Mouse (Mus musculus) layer of hippocampus, adult 11-12 months (tissue): ENCODE results near the gene Phc2.

Experiments used
- DNase-seq: peaks from one replicate; pipeline ENCODE4 v3.0.0; 2022; ENCODE audit warnings: low spot score

Gene Phc2

GRCm38 (mm10) chr4:128743031-128743626 lies 88.6 kb downstream of the Phc2 start:
- no peak for DNase-seq

GRCm38 (mm10) chr4:128745160-128745559 lies 90.7 kb downstream of the Phc2 start:
- no peak for DNase-seq

- DNase-seq, result no peak
These were observed 93.2 kb downstream of the Phc2 start for GRCm38 (mm10) chr4:128747614-128748270.

- no peak for DNase-seq
These were observed 93.8 kb downstream of the Phc2 start for GRCm38 (mm10) chr4:128748309-128748708.

GRCm38 (mm10) chr4:128751006-128751405 lies 96.5 kb downstream of the Phc2 start:
- no peak for DNase-seq

- no peak for DNase-seq
These were observed 97.7 kb downstream of the Phc2 start for GRCm38 (mm10) chr4:128752031-128752757.

GRCm38 (mm10) chr4:128753571-128753970 lies 99.1 kb downstream of the Phc2 start:
- DNase-seq, result no peak

GRCm38 (mm10) chr4:128755064-128755463 lies 100.6 kb downstream of the Phc2 start, which contains the start of gene A3galt2:
Gene A3galt2, plus strand, starts transcription at chr4:128755364.
- DNase-seq, result no peak

- no peak for DNase-seq
These were observed 101.4 kb downstream of the Phc2 start for GRCm38 (mm10) chr4:128755900-128756299.

- DNase-seq, result no peak
These were observed 104.7 kb downstream of the Phc2 start for GRCm38 (mm10) chr4:128759214-128759613.

GRCm38 (mm10) chr4:128760029-128760428 lies 105.5 kb downstream of the Phc2 start:
- no peak for DNase-seq

GRCm38 (mm10) chr4:128766929-128767328 lies 112.4 kb downstream of the Phc2 start:
- DNase-seq, result no peak

- no peak for DNase-seq
These were observed 113.6 kb downstream of the Phc2 start for GRCm38 (mm10) chr4:128768120-128768519.

GRCm38 (mm10) chr4:128769569-128770355 lies 115.3 kb downstream of the Phc2 start:
- DNase-seq, result no peak

GRCm38 (mm10) chr4:128770698-128771097 lies 116.2 kb downstream of the Phc2 start:
- DNase-seq, result no peak

- no peak for DNase-seq
These were observed 119.3 kb downstream of the Phc2 start for GRCm38 (mm10) chr4:128773820-128774219.

- peak; percentile 65 for DNase-seq
These were observed 120.0 kb downstream of the Phc2 start for GRCm38 (mm10) chr4:128774467-128774866.

- DNase-seq, result peak; percentile 73
These were observed 122.2 kb downstream of the Phc2 start for GRCm38 (mm10) chr4:128776568-128777289.

- DNase-seq, result no peak
These were observed 123.1 kb downstream of the Phc2 start for GRCm38 (mm10) chr4:128777593-128777992.

- DNase-seq, result no peak
These were observed 127.5 kb downstream of the Phc2 start for GRCm38 (mm10) chr4:128782037-128782436.

- no peak for DNase-seq
These were observed 128.1 kb downstream of the Phc2 start for GRCm38 (mm10) chr4:128782645-128783044.
